Mouse (Mus musculus): Measurements from ENCODE around the gene Kctd18.

GRCm38 (mm10) chr1:57976860-57977259 is 41.9 kb downstream of the Kctd18 start:
- TF ChIP-seq CTCF (IDR thresholded peaks at IDR 0.05; ENCODE audit: borderline replicate concordance, insufficient read depth, low read depth, low read length): no peak
- no peak for TF ChIP-seq POLR2A (IDR thresholded peaks at IDR 0.05; ENCODE audit: borderline replicate concordance, insufficient read depth, low read length)

All from cerebellum, adult 2 months (tissue).